Mouse (Mus musculus): ENCODE results near the gene Ets2.

Gene Ets2

GRCm38 (mm10) chr16:95701802-95702561, at the start of gene Ets2:
Ets2 (plus strand) TSS chr16:95702075.
- DNase-seq = peak; percentile 96

DNA sequence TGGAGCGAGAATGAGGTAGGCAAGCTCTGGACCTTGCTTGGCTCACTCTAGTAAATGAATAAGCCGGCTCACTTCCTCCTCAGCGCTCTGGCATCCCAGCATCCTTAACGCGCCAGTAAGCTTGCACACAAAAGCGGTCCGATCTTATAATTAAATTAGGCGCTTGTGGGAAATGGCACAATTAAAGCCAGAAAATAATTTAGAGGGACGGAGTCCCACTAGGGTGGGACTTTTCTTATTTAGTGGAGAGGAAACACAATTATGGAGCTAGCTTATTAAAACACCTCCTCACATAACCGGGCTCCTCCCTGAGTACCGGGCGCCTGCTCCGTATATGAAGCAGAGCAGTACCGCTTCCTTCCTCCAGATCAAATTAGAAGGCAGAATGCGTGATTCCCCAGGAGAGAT, 47.7 kb upstream of the Ets2 start:
- no peak for DNase-seq

- peak; percentile 41 to 45 for DNase-seq
These were observed 45.3 kb upstream of the Ets2 start for GRCm38 (mm10) chr16:95656535-95656934.

GRCm38 (mm10) chr16:95657187-95657586, 44.7 kb upstream of the Ets2 start:
- DNase-seq = no peak

DNA sequence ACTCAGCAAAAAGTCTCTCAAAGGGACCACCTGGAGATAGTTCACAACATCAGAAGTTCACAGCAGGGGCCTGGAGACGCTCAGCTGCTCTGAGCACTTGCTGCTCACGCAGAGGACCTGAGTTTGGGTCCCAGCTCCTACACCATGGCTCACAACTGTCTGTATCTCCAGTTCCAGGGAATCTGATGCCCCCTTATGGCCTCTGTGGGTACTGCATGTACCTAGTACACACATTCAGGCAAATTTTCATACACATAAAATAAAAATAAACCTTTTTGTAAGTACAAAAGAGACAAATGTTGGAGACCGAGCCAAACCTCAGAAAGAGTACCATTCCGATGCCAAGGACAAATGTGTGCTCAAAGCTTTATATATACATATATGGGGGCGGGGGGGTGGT, 44.1 kb upstream of the Ets2 start:
- DNase-seq = peak; percentile 49 to 51

GRCm38 (mm10) chr16:95658836-95659430, 42.9 kb upstream of the Ets2 start:
- peak; percentile 89 for DNase-seq

DNA sequence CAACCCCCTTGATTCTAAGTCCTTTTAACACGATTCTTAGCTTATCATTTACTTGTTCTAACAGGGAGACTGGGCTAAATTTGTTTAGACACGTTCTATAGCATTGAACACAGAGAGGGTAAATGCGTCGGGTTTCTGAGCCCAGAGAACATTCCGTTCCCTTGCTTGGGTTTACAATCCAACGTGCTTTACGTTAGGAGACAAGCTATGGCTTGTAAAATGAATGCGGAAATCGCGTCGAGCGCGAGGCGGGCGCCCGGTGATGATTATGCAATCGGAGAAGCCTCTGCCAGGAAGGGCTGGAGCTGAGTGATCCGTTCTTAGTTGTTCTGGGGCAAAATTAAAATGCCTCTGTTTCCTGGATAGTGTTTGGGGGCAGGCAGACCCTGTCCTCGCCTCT, 42.4 kb upstream of the Ets2 start:
- DNase-seq = no peak

DNA sequence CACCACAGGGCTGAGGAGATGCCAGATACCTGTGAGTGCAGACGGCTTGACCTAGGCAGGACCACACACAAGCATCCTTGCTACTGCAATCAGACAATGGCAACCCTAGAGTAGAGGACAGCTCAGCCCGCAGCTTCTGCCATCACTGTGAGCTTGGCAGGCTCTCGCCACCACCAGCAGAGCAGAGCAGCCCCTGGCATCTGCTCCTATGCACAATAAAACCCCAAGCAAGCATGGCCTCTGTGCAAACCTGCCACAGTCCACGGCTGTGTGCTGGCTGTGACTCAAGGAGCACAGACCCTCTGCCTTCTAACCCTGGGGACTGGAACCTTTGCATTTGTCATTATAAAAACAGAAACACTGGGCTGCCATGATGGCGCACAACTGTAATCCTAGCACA, 41.0 kb upstream of the Ets2 start:
- DNase-seq = no peak

DNA sequence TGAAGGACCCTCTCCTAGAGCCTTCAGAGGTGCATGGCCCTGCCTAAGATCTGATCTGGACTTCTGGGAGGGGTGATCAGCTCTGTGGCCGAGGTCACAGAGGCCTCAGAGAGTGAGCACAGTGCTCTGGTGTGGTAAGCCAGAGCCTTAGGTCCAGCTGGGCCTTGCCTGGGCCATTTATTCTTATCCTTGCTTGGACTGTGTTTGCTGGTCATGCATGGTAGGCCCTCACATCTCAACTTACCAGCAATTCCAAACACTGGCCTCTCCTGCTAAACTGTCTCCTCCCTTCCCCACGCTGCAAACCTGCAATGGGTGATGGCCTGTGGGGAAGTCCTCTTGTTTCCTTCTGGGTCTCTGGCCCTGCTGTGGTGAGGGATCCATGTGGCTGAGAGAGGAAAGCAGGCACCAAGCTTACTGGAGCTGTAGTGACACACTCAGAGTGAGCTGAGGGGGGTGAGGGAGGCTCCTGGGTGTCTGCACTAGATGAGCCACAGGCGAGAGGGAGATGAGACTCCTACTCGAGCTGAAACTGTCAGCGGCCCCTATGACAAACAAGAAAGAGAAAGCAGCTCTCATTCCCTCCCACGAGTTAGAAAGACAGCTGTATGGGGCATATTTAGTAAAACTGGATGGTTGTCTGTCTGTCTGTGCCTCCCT, 36.3 kb upstream of the Ets2 start:
- no peak for DNase-seq

DNA sequence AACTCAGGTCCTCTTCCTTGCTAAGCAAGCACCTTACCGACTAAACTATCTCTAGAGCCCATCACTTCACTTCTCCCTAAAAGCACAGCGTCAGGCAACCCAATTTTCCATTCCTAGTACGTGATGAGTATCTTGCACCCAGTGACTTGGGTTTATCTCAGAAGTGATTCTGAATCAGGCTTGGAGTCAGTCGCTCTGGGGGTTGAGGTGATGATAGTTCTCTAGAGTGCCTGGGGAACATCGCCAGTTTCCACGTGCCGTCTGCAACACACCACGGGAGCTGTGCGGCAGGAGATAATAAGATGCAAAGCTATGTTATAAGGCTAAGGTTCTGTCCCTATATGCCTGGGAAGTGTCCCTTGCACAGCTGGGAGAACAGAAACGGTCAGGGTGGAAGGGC, 35.6 kb upstream of the Ets2 start:
- no peak for DNase-seq

GRCm38 (mm10) chr16:95667395-95668150, 34.3 kb upstream of the Ets2 start:
- no peak for DNase-seq

GRCm38 (mm10) chr16:95668151-95668993, 33.5 kb upstream of the Ets2 start:
- DNase-seq = no peak

DNA sequence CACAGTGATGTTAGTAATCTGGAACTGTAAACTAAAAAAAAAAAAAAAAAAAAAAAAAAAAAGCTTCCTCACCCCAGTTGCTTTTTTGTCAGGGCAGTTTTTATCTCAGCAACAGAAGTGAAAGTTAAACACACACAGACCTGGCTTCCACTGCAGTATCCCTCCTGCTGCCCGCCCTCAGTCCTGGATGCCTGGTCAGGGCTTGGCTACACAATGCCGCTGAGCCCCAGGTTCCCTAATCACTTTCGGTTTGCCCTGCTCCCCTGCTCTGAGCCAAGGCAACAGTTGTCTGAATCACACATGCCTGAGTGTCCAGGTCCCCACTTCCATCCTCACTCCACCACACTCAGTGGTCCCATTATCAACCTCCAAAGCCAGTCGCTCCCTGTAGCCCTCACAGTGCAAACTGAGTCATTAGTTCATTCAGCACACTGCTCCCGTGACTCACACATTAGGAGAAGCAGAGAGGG, 27.4 kb upstream of the Ets2 start:
- no peak for DNase-seq

- DNase-seq = no peak
These were observed 26.7 kb upstream of the Ets2 start for GRCm38 (mm10) chr16:95675212-95675611.

- DNase-seq = no peak
These were observed 25.2 kb upstream of the Ets2 start for GRCm38 (mm10) chr16:95676668-95677067.

GRCm38 (mm10) chr16:95682431-95682892, 19.4 kb upstream of the Ets2 start:
- no peak for DNase-seq

DNA sequence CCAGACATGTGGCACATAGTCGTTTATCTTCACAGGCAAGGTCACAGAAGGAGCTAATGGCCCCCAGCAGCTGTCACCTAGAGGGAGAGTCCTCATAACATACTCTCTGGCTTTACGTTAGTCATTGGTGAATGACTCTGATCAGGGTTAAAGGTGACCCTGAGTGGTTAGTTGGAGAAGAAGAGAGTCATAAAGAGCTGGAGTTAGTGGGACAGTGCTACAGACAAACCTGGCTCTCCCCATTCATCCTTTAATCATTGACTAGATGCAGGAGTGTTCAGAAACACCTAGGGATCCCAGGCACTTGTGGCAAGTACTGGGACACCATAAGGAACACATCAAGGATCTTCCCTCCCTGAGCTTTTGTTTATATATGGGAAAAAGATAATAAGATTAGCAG, 16.1 kb upstream of the Ets2 start:
- no peak for DNase-seq

DNA sequence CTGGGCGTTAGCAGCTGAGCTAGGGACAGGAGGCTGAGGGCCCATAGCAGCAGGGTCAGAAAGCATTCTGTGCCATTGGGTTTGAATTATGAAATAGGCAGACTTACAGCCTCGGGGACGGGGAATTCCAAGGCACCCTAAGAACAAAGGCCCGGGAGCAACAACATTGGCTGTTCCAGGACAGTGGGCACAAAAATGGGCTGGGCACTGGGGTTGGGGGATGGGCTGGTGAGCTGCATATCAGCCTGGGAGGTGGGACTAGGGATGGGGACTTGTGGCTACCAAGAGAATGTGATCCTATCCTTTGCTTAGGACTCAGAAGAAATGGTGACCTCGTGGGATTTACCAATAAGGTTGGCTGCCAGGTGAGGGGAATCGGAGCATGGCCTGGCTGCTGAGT, 15.6 kb upstream of the Ets2 start:
- DNase-seq = no peak

GRCm38 (mm10) chr16:95686901-95687300, 15.0 kb upstream of the Ets2 start:
- no peak for DNase-seq

GRCm38 (mm10) chr16:95688010-95688409, 13.9 kb upstream of the Ets2 start:
- DNase-seq = no peak

DNA sequence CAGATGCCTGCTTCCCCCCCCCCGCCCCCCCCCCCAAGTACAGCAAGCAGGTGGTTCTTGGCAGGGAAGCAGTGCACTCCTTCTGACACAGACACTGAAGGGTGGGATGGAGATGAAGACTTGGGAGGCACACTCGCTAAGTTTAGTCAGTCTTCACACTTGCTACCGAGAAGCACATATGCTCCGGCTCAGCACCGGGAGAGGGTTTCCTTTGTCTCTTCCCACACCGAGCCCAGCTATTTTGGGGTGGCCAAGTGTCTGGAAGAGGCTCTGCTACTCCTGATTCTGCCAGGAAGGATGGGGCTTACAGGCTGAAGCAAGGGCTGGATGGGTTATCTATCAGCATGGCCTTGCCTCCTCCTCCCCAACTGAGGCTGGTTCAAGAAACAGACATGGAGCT, 5.3 kb upstream of the Ets2 start:
- no peak for DNase-seq

DNA sequence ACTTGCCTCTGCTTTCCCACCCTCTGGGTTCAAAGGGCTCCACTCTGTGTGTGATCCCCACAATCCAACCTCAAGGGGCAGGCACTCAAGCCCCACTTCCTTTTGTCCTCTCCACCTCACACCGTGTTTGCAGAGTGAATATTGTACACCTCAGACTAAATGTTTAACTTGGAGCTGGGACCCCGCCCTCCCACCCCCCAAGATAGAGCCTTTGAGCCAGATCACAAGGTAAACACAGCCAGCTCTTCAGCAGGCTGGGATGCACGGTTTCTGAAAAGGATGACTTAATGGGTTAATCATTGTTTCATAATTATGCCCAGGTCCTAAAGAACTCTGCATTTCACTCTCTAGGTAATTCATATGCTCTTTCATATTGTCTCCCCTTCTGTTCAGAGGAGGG, 2.2 kb upstream of the Ets2 start:
- DNase-seq = no peak
